Mouse (Mus musculus) heart, postnatal 0 days (tissue): ENCODE measurements around the gene Ttc28.

Experiments
- CTCF ChIP-seq: IDR thresholded peaks from 2 replicates; pipeline ENCODE4 v1.5.1; 2016; ENCODE audit warnings: antibody characterized with exemption, control low read depth, low read depth
- EP300 ChIP-seq: IDR thresholded peaks from 2 replicates; pipeline ENCODE4 v1.6.1; 2016; ENCODE audit warnings: antibody characterized with exemption, low read depth

DNA sequence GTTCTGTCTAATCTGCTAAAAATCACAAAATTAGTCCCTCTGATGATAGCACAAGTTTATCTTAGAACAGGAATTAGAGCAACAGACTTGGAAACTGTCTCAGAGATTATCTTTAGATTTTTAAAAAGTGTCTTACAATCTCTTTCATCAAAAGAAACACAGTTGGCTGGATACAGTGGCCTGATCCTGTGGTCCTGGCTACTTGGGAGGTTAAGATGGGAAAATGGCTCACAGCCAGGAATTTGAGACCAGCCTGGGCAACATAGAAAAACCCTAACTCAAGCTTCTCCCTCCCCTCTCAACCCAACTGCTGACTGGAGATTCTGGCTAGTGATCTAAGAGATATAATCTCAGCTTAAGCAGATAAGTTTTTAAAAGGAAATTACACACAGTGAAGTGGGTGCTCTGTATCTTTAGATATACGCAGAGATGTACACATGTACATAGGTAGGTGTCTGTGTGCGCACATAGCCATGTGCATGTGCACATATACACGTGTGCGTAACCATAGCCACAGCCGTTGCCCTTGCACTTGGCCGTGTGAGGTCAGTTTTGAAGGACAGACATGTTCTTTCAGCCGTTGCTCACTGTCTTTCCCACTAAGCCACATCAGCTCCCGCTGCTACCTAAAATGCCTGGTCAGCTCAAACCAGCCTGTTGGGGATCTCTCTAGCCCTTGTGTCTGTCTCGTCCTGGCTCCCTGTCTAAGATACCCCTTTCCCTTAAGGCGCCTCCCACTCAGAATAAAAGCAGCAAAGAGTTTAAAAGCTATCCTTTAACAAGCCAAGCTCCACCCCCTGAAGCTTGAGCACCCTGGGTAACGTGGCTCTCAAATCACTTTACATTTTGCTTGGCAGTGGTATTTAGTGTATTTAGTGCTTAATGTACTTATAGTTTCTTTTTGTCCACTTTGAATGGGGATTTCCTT lies 217.9 kb downstream of the Ttc28 start:
- TF ChIP-seq CTCF = no peak
- no peak for TF ChIP-seq EP300
